Mouse (Mus musculus) cerebellum, adult 9-10 months (tissue): ENCODE measurements around the gene Ogg1.

Experiments
- DNase-seq: peaks from one replicate; pipeline ENCODE4 v3.0.0; 2022

The Ogg1 gene

GRCm38 (mm10) chr6:113326533-113327315 lies at the start of gene Ogg1:
Ogg1 (plus strand) TSS chr6:113326972.
- DNase-seq = peak; percentile 98

- peak; percentile 13 for DNase-seq
Measured at GRCm38 (mm10) chr6:113281676-113282075, 45.1 kb upstream of the Ogg1 start.

- DNase-seq = peak; percentile 45
Measured at GRCm38 (mm10) chr6:113282101-113282802, 44.5 kb upstream of the Ogg1 start, which contains the start of gene Cpne9. Cpne9 (plus strand) TSS chr6:113282307.

GRCm38 (mm10) chr6:113282969-113283368 lies 43.8 kb upstream of the Ogg1 start:
- peak; percentile 47 for DNase-seq

- DNase-seq = peak; percentile 57
Measured at GRCm38 (mm10) chr6:113283500-113283899, 43.3 kb upstream of the Ogg1 start.

- DNase-seq = no peak
Measured at GRCm38 (mm10) chr6:113284931-113285330, 41.8 kb upstream of the Ogg1 start.

- DNase-seq = no peak
Measured at GRCm38 (mm10) chr6:113286316-113286715, 40.5 kb upstream of the Ogg1 start.

GRCm38 (mm10) chr6:113287236-113287635 lies 39.5 kb upstream of the Ogg1 start:
- no peak for DNase-seq

- DNase-seq = no peak
Measured at GRCm38 (mm10) chr6:113289346-113289745, 37.4 kb upstream of the Ogg1 start.

GRCm38 (mm10) chr6:113290346-113290745 lies 36.4 kb upstream of the Ogg1 start:
- no peak for DNase-seq

GRCm38 (mm10) chr6:113292938-113293337 lies 33.8 kb upstream of the Ogg1 start:
- no peak for DNase-seq

GRCm38 (mm10) chr6:113296046-113296445 lies 30.7 kb upstream of the Ogg1 start:
- no peak for DNase-seq

GRCm38 (mm10) chr6:113296639-113297038 lies 30.1 kb upstream of the Ogg1 start:
- DNase-seq = no peak

GRCm38 (mm10) chr6:113301350-113301749 lies 25.4 kb upstream of the Ogg1 start:
- no peak for DNase-seq

- no peak for DNase-seq
Measured at GRCm38 (mm10) chr6:113302258-113302657, 24.5 kb upstream of the Ogg1 start.

GRCm38 (mm10) chr6:113306322-113306985 lies 20.3 kb upstream of the Ogg1 start:
- peak; percentile 99 for DNase-seq

GRCm38 (mm10) chr6:113306986-113307349 lies 19.8 kb upstream of the Ogg1 start, which contains the start of gene Brpf1:
Brpf1 (plus strand) TSS chr6:113307137.
- no peak for DNase-seq

GRCm38 (mm10) chr6:113307481-113308121 lies 19.2 kb upstream of the Ogg1 start:
- DNase-seq = peak; percentile 69

- DNase-seq = peak; percentile 91
Measured at GRCm38 (mm10) chr6:113308141-113308540, 18.6 kb upstream of the Ogg1 start.

GRCm38 (mm10) chr6:113315972-113316371 lies 10.8 kb upstream of the Ogg1 start:
- no peak for DNase-seq

- no peak for DNase-seq
Measured at GRCm38 (mm10) chr6:113329396-113329795, 2.6 kb downstream of the Ogg1 start.

- no peak for DNase-seq
Measured at GRCm38 (mm10) chr6:113330547-113330946, 3.8 kb downstream of the Ogg1 start.

GRCm38 (mm10) chr6:113331721-113332120 lies 4.9 kb downstream of the Ogg1 start:
- DNase-seq = no peak
